12 mouse cellular contexts compared by ENCODE assay signal in genomic region chr6:108524617-108525010, GRCm38 (mm10).
"Had no signal": no experiment of that assay in that cellular context is flagged by ENCODE, and none has a peak within 500 bp of the region (broad histone marks: within the 10 kb centered on the region; RNA-seq: fewer than 3 reads in every experiment).

No protein-coding gene starts in this region.

- H3K27ac ChIP-seq: layer of hippocampus, adult 2 months; limb, embryonic 13.5 days; liver, embryonic 15.5 days; macrophage; midbrain, embryonic 12.5 days; stomach, embryonic 15.5 days had no signal

- DNase-seq: left cerebral cortex, postnatal 4 days; lung, embryonic 14.5 days; lung, postnatal 14 days; right cerebral cortex, postnatal 14 days had no signal

- H3K9ac ChIP-seq: limb, embryonic 13.5 days; liver, embryonic 15.5 days; lung, embryonic 14.5 days; midbrain, embryonic 12.5 days; stomach, embryonic 15.5 days had no signal

- H3K4me1 ChIP-seq: limb, embryonic 13.5 days; midbrain, embryonic 12.5 days; stomach, embryonic 15.5 days had no signal

- ATAC-seq: intestine, postnatal 0 days had no signal

- H3K36me3 ChIP-seq: liver, embryonic 15.5 days; midbrain, embryonic 12.5 days; stomach, embryonic 15.5 days had no signal

- H3K27me3 ChIP-seq: limb, embryonic 13.5 days; liver, embryonic 15.5 days; megakaryocyte, embryonic 14.5 days; midbrain, embryonic 12.5 days; stomach, embryonic 15.5 days had no signal

- H3K4me2 ChIP-seq: limb, embryonic 13.5 days; liver, embryonic 15.5 days; lung, embryonic 14.5 days; midbrain, embryonic 12.5 days; stomach, embryonic 15.5 days had no signal

- H3K9me3 ChIP-seq: limb, embryonic 13.5 days; liver, embryonic 15.5 days; megakaryocyte, embryonic 14.5 days; midbrain, embryonic 12.5 days; stomach, embryonic 15.5 days had no signal

- H3K4me3 ChIP-seq: layer of hippocampus, adult 2 months; limb, embryonic 13.5 days; liver, embryonic 15.5 days; megakaryocyte, embryonic 14.5 days; midbrain, embryonic 12.5 days; stomach, embryonic 15.5 days had no signal
